8 mouse cellular contexts compared by ENCODE assay signal in genomic region chr15:82211911-82212751, GRCm38 (mm10). TPM values are rescaled to one million over a fixed set of nuclear protein-coding genes. Genes with fewer than 3 reads are reported as not detected.
A peak's percentile ranks its signal among the peaks of the same experiment; 100 is the strongest.
DNase-seq lines count a peak whose midpoint lies in the region; ATAC-seq and TF ChIP-seq lines count a peak whose summit lies in the region.

No protein-coding gene starts in this region.

- 1% methylated on average over 97 of the region's 112 CpGs for WGBS in lung, embryonic 16.5 days
- WGBS in forebrain, embryonic 16.5 days, result under 1% methylated on average over 111 of the region's 112 CpGs
- WGBS in limb, embryonic 15.5 days, result under 1% methylated on average over 106 of the region's 112 CpGs
- WGBS in small intestine, adult 2 months, result 1% methylated on average over 104 of the region's 112 CpGs

- DNase-seq in lung, adult 18-20 months, result no peak
- peak; percentile 62 to 77 for DNase-seq in cerebellum, adult 18-20 months
- no peak for DNase-seq in left cerebral cortex, adult 18-20 months (ENCODE audit: low spot score in 2 of 2)
- no peak for DNase-seq in layer of hippocampus, adult 8-10 months (ENCODE audit: low spot score in 2 of 2)

- no peak overlapping the region for H3K27ac ChIP-seq in lung, embryonic 16.5 days (ENCODE audit: low read length)
- H3K27ac ChIP-seq in forebrain, embryonic 16.5 days (ENCODE audit: low read length), result no peak overlapping the region
- H3K27ac ChIP-seq in limb, embryonic 15.5 days, result no peak overlapping the region
- no peak overlapping the region for H3K27ac ChIP-seq in small intestine, adult 2 months (ENCODE audit: insufficient read depth, low read depth, low read length)

- peak overlapping the region; percentile 62 for H3K4me2 ChIP-seq in lung, embryonic 16.5 days (ENCODE audit: low read depth, low read length)
- peak overlapping the region; percentile 70 for H3K4me2 ChIP-seq in forebrain, embryonic 16.5 days (ENCODE audit: low read length)
- H3K4me2 ChIP-seq in limb, embryonic 15.5 days, result peak overlapping the region; percentile 94

- peaks cover 90% of the 10 kb centered on the region for H3K27me3 ChIP-seq in lung, embryonic 16.5 days (ENCODE audit: control insufficient read depth, insufficient read depth, low read depth, low read length)
- H3K27me3 ChIP-seq in forebrain, embryonic 16.5 days (replicated peaks; ENCODE audit: control insufficient read depth, insufficient read depth, low read length), result peaks cover 54% of the 10 kb centered on the region
- peaks cover 97% of the 10 kb centered on the region for H3K27me3 ChIP-seq in limb, embryonic 15.5 days
- peaks cover 39% of the 10 kb centered on the region for H3K27me3 ChIP-seq in small intestine, adult 2 months (ENCODE audit: control insufficient read depth, insufficient read depth, low read length)

- ATAC-seq in lung, embryonic 16.5 days (ENCODE audit: low read depth), result peak; percentile 64
- ATAC-seq in forebrain, embryonic 16.5 days, result peak; percentile 47
- ATAC-seq in limb, embryonic 15.5 days (ENCODE audit: insufficient number of reproducible peaks, low FRiP score, low TSS enrichment, low read depth), result no peak

- peak overlapping the region; percentile 6; the same call in 1 of the 2 replicates for H3K9ac ChIP-seq in lung, embryonic 16.5 days (ENCODE audit: low read length)
- H3K9ac ChIP-seq in forebrain, embryonic 16.5 days (replicated peaks; ENCODE audit: low read depth, low read length), result peak overlapping the region; percentile 57
- peak overlapping the region; percentile 26; the same call in 1 of the 2 replicates for H3K9ac ChIP-seq in limb, embryonic 15.5 days

- H3K36me3 ChIP-seq in lung, embryonic 16.5 days (ENCODE audit: control insufficient read depth, insufficient read depth, low read length), result no peaks in the 10 kb centered on the region
- H3K36me3 ChIP-seq in forebrain, embryonic 16.5 days (ENCODE audit: control insufficient read depth, insufficient read depth), result no peaks in the 10 kb centered on the region
- no peaks in the 10 kb centered on the region for H3K36me3 ChIP-seq in limb, embryonic 15.5 days
- H3K36me3 ChIP-seq in small intestine, adult 2 months (ENCODE audit: control insufficient read depth, insufficient read depth, low read length), result no peaks in the 10 kb centered on the region

- peaks cover 13% of the 10 kb centered on the region for H3K4me1 ChIP-seq in lung, embryonic 16.5 days (replicated peaks; ENCODE audit: control insufficient read depth, insufficient read depth, low read length)
- H3K4me1 ChIP-seq in forebrain, embryonic 16.5 days (replicated peaks; ENCODE audit: control insufficient read depth, insufficient read depth, low read length), result peaks cover 34% of the 10 kb centered on the region
- H3K4me1 ChIP-seq in limb, embryonic 15.5 days, result peaks cover 43% of the 10 kb centered on the region
- H3K4me1 ChIP-seq in small intestine, adult 2 months (ENCODE audit: control insufficient read depth, insufficient read depth, insufficient read length, low read length), result peaks cover 9% of the 10 kb centered on the region; the same call in 1 of the 2 replicates

- no peak for TF ChIP-seq POLR2A in small intestine, adult 2 months (IDR thresholded peaks at IDR 0.05; ENCODE audit: low read depth, low read length)

- no peak for TF ChIP-seq CTCF in small intestine, adult 2 months (IDR thresholded peaks at IDR 0.05; ENCODE audit: extremely low read depth, insufficient read length, insufficient replicate concordance, low read depth, low read length)

- H3K4me3 ChIP-seq in lung, embryonic 16.5 days (ENCODE audit: low read length), result peak overlapping the region; percentile 42
- peak overlapping the region; percentile 48 for H3K4me3 ChIP-seq in forebrain, embryonic 16.5 days (replicated peaks; ENCODE audit: low read length)
- peak overlapping the region; percentile 49 for H3K4me3 ChIP-seq in limb, embryonic 15.5 days
- peak overlapping the region; percentile 47 for H3K4me3 ChIP-seq in small intestine, adult 2 months (ENCODE audit: low read depth, low read length)

- no peaks in the 10 kb centered on the region for H3K9me3 ChIP-seq in lung, embryonic 16.5 days (ENCODE audit: control insufficient read depth, low read length)
- no peaks in the 10 kb centered on the region for H3K9me3 ChIP-seq in forebrain, embryonic 16.5 days (ENCODE audit: control insufficient read depth, low read length)
- no peaks in the 10 kb centered on the region for H3K9me3 ChIP-seq in limb, embryonic 15.5 days

RNA-seq across cellular contexts. Expression of gene Shisa8, which starts 0.5 kb away (rescaled TPM):
- 0.52 and 0.55 TPM in 2 replicates for polyA plus RNA-seq in lung, embryonic 16.5 days (2015; fragmentation: Nextera tagmentation; extraction: Ambion mirVana)
- 0.66 and 0.70 TPM in 2 replicates for polyA plus RNA-seq in forebrain, embryonic 16.5 days (2015; fragmentation: Nextera tagmentation; extraction: Ambion mirVana)
- polyA plus RNA-seq in limb, embryonic 15.5 days (2015; fragmentation: Nextera tagmentation; extraction: Ambion mirVana), result 0.25 and 0.40 TPM in 2 replicates
- 0.38 and 2.6 TPM in 2 replicates for polyA plus RNA-seq in small intestine, adult 2 months (2012; rRNA removed)
- total RNA-seq in left cerebral cortex, adult 18-20 months (2021), result 1 to 10 TPM; 2.6 to 3.0 TPM
- total RNA-seq in layer of hippocampus, adult 8-10 months (2022), result 1 to 10 TPM; 1.6 to 3.5 (median 2.0) TPM

RNA-seq across cellular contexts. Expression of gene Tnfrsf13c, which starts 12.0 kb away (rescaled TPM):
- polyA plus RNA-seq in lung, embryonic 16.5 days (2015; fragmentation: Nextera tagmentation; extraction: Ambion mirVana), result not detected in 2 replicates
- 0.10 and 0.25 TPM in 2 replicates for polyA plus RNA-seq in forebrain, embryonic 16.5 days (2015; fragmentation: Nextera tagmentation; extraction: Ambion mirVana)
- 0.19 and 0.29 TPM in 2 replicates for polyA plus RNA-seq in limb, embryonic 15.5 days (2015; fragmentation: Nextera tagmentation; extraction: Ambion mirVana)
- polyA plus RNA-seq in small intestine, adult 2 months (2012; rRNA removed), result 6.3 and 14.1 TPM in 2 replicates
- under 1 TPM; 0.26 to 0.49 TPM for total RNA-seq in left cerebral cortex, adult 18-20 months (2021)
- total RNA-seq in layer of hippocampus, adult 8-10 months (2022), result under 1 TPM in 2 of 4 experiments, not detected in 2; 0.69 to 0.80 TPM

RNA-seq across cellular contexts. Expression of gene Cenpm, which starts 32.4 kb away (rescaled TPM):
- polyA plus RNA-seq in lung, embryonic 16.5 days (2015; fragmentation: Nextera tagmentation; extraction: Ambion mirVana), result 65.1 and 65.7 TPM in 2 replicates
- 29.8 and 34.6 TPM in 2 replicates for polyA plus RNA-seq in forebrain, embryonic 16.5 days (2015; fragmentation: Nextera tagmentation; extraction: Ambion mirVana)
- polyA plus RNA-seq in limb, embryonic 15.5 days (2015; fragmentation: Nextera tagmentation; extraction: Ambion mirVana), result 48.5 and 49.5 TPM in 2 replicates
- polyA plus RNA-seq in small intestine, adult 2 months (2012; rRNA removed), result 5.8 and 16.4 TPM in 2 replicates
- 1 to 10 TPM; 4.0 to 4.4 TPM for total RNA-seq in left cerebral cortex, adult 18-20 months (2021)
- 1 to 10 TPM; 2.6 to 4.8 (median 4.4) TPM for total RNA-seq in layer of hippocampus, adult 8-10 months (2022)

RNA-seq across cellular contexts. Expression of gene 1500009C09Rik, which starts 40.1 kb away (rescaled TPM):
- polyA plus RNA-seq in lung, embryonic 16.5 days (2015; fragmentation: Nextera tagmentation; extraction: Ambion mirVana), result not detected in 2 replicates
- polyA plus RNA-seq in forebrain, embryonic 16.5 days (2015; fragmentation: Nextera tagmentation; extraction: Ambion mirVana), result 17.0 and 18.6 TPM in 2 replicates
- polyA plus RNA-seq in limb, embryonic 15.5 days (2015; fragmentation: Nextera tagmentation; extraction: Ambion mirVana), result not detected in 2 replicates
- polyA plus RNA-seq in small intestine, adult 2 months (2012; rRNA removed), result 0.19 and 0.37 TPM in 2 replicates
- 100 to 1,000 TPM in 1 of 2 experiments, 10 to 100 TPM in 1; 93.7 to 101 TPM for total RNA-seq in left cerebral cortex, adult 18-20 months (2021)
- 100 to 1,000 TPM in 3 of 4 experiments, 10 to 100 TPM in 1; 91.7 to 112 (median 104) TPM for total RNA-seq in layer of hippocampus, adult 8-10 months (2022)

Comparison
In these comparisons a context has a peak if more than half of its experiments do, and no peak if none do; other contexts are left out.
1. H3K9ac ChIP-seq: peak in every context shown above with its lines; median percentile 57 in forebrain, embryonic 16.5 days; 26 in limb, embryonic 15.5 days; 6 in lung, embryonic 16.5 days.
2. DNase-seq: peak in cerebellum, adult 18-20 months (2 of 2); none in lung, adult 18-20 months (0 of 2), left cerebral cortex, adult 18-20 months (0 of 2) and layer of hippocampus, adult 8-10 months (0 of 2).
3. Peak in every context shown above with its lines, with median percentiles within 50 percentile points of each other: H3K4me2 ChIP-seq and H3K4me3 ChIP-seq.